Mouse (Mus musculus): Measurements from ENCODE around the gene Scarb1. TPM values are rescaled to one million over a fixed set of nuclear protein-coding genes. Genes with fewer than 3 reads are reported as not detected.

Scarb1 gene
- polyA plus RNA-seq, 1 experiment from 2014 or later: 50.8 TPM

DNA sequence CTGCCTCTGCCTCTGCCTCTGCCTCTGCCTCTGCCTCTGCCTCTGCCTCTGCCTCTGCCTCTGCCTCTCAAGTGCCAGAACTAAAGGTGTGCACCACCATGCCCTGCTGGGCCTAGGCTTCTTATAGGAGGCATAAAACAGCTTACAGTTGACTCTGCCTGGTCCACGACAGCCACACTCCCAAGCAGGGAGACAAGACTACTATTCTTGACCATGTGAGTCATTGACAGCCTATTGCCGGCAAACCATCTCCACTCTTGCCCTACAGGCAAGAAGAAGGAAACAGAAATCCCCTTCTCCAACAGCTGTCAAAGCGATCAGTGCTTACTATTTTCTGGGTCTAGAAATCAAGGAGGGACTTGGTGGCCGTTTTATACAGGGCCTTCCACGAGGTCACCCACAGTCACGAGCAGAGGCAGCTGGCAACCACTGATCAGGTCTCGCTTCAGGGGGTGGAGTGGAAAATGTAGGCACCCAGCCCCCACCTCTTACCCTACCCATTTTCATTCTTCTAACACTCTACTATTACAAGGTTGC lies 108.4 kb downstream of the Scarb1 start:
- DNase-seq (ENCODE audit: low spot score): no peak
- Histone ChIP-seq H3K9ac (ENCODE audit: low read length) (no peak overlapping the region), H3K9me3 (ENCODE audit: control insufficient read depth, low read length) (peaks cover 6% of the 10 kb centered on the region), H3K4me2 (ENCODE audit: low read length) (no peak overlapping the region), H3K4me1 (replicated peaks; ENCODE audit: control insufficient read depth, insufficient read depth, low read length) (no peaks in the 10 kb centered on the region), H3K27me3 (replicated peaks; ENCODE audit: control insufficient read depth, insufficient read depth, low read length) (no peaks in the 10 kb centered on the region), H3K4me3 (ENCODE audit: low read depth, low read length) (no peak overlapping the region), H3K27ac (ENCODE audit: low read depth) (no peak overlapping the region), H3K36me3 (ENCODE audit: control insufficient read depth, insufficient read depth, low read length) (no peaks in the 10 kb centered on the region)
- WGBS: 87% methylated on average over 7 of the region's 7 CpGs
- ATAC-seq (replicated peaks; ENCODE audit: low FRiP score, low TSS enrichment, low read depth): no peak

DNA sequence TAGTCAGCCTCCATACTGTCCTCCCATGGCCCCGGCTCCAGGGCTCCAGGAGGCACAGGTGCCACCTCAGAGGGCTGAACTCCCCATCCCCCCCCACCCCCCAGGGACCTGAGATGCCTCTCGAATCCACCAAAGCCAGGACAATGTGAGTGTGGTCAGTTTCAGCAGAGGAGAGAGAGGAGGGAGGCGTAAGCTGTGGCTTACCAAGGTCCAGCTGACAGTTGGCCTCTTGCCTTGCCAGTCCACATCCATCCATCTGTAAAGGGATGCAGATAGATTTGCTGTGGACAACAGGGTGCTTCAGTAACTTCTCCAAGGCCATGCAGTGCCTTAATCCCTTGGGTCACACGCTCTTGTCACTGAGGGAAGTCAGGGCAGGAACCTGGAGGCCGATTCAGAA lies 110.4 kb downstream of the Scarb1 start:
- no peaks in the 10 kb centered on the region for H3K4me1 ChIP-seq (replicated peaks; ENCODE audit: control insufficient read depth, insufficient read depth, low read length)
- H3K36me3 ChIP-seq (ENCODE audit: control insufficient read depth, insufficient read depth, low read length): no peaks in the 10 kb centered on the region
- no peak overlapping the region for H3K4me2 ChIP-seq (ENCODE audit: low read length)
- ATAC-seq (replicated peaks; ENCODE audit: low FRiP score, low TSS enrichment, low read depth) (no peak), DNase-seq (ENCODE audit: low spot score) (no peak)
- no peak overlapping the region for H3K27ac ChIP-seq (ENCODE audit: low read depth)
- 87% methylated on average over 5 of the region's 5 CpGs for WGBS
- H3K4me3 ChIP-seq (ENCODE audit: low read depth, low read length): no peak overlapping the region
- H3K9me3 ChIP-seq (ENCODE audit: control insufficient read depth, low read length): peaks cover 8% of the 10 kb centered on the region
- H3K27me3 ChIP-seq (replicated peaks; ENCODE audit: control insufficient read depth, insufficient read depth, low read length): no peaks in the 10 kb centered on the region
- H3K9ac ChIP-seq (ENCODE audit: low read length): no peak overlapping the region

DNA sequence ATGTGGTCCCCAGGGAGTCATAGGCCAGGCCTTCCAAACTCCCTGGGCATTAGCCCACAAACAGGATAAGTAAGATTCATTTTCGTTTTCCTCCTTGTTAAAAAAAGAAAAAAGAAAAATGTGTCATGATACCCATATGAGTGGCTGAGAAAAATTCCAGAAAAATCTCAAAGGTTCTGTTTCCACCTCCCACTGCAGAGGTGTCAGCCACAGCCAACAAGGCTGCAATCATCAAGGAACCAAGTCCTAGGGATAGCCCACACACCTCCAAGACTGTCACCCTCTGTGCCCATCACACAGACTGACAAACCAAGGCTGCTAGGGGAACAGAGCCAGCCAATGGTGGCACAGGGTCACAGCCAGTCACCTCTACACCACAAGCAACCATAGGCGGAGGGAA lies 111.8 kb downstream of the Scarb1 start:
- H3K9ac ChIP-seq (ENCODE audit: low read length): no peak overlapping the region
- no peak for DNase-seq (ENCODE audit: low spot score)
- H3K27ac ChIP-seq (ENCODE audit: low read depth): no peak overlapping the region
- ATAC-seq (replicated peaks; ENCODE audit: low FRiP score, low TSS enrichment, low read depth): no peak
- H3K4me1 ChIP-seq (replicated peaks; ENCODE audit: control insufficient read depth, insufficient read depth, low read length): no peaks in the 10 kb centered on the region
- 72% methylated on average over 2 of the region's 2 CpGs for WGBS
- no peaks in the 10 kb centered on the region for H3K36me3 ChIP-seq (ENCODE audit: control insufficient read depth, insufficient read depth, low read length)
- H3K4me2 ChIP-seq (ENCODE audit: low read length): no peak overlapping the region
- H3K9me3 ChIP-seq (ENCODE audit: control insufficient read depth, low read length): peaks cover 8% of the 10 kb centered on the region
- H3K4me3 ChIP-seq (ENCODE audit: low read depth, low read length): no peak overlapping the region
- H3K27me3 ChIP-seq (replicated peaks; ENCODE audit: control insufficient read depth, insufficient read depth, low read length): no peaks in the 10 kb centered on the region

- Histone ChIP-seq H3K4me1 (replicated peaks; ENCODE audit: control insufficient read depth, insufficient read depth, low read length) (no peaks in the 10 kb centered on the region), H3K27ac (ENCODE audit: low read depth) (no peak overlapping the region), H3K27me3 (replicated peaks; ENCODE audit: control insufficient read depth, insufficient read depth, low read length) (no peaks in the 10 kb centered on the region), H3K9ac (ENCODE audit: low read length) (no peak overlapping the region), H3K4me3 (ENCODE audit: low read depth, low read length) (no peak overlapping the region), H3K4me2 (ENCODE audit: low read length) (no peak overlapping the region), H3K36me3 (ENCODE audit: control insufficient read depth, insufficient read depth, low read length) (no peaks in the 10 kb centered on the region), H3K9me3 (ENCODE audit: control insufficient read depth, low read length) (peaks cover 8% of the 10 kb centered on the region)
- no peak for DNase-seq (ENCODE audit: low spot score)
- 98% methylated on average over 4 of the region's 4 CpGs for WGBS
- no peak for ATAC-seq (replicated peaks; ENCODE audit: low FRiP score, low TSS enrichment, low read depth)
Observed at GRCm38 (mm10) chr5:125227699-125228098, 113.2 kb downstream of the Scarb1 start.

Other genes with a start within 250 kb of the Scarb1 start
- gene Ncor2, start 161.9 kb downstream of the Scarb1 start, polyA plus RNA-seq (2014; fragmentation: Nextera tagmentation; extraction: Ambion mirVana): 26.1 and 27.5 TPM in 2 replicates
- 0.15 and 0.30 TPM in 2 replicates for gene Gm10382, start 48.2 kb upstream of the Scarb1 start, polyA plus RNA-seq (2014; fragmentation: Nextera tagmentation; extraction: Ambion mirVana)
- 949 and 989 TPM in 2 replicates for gene Ubc, start 49.1 kb upstream of the Scarb1 start, polyA plus RNA-seq (2014; fragmentation: Nextera tagmentation; extraction: Ambion mirVana)
- 9.6 and 11.3 TPM in 2 replicates for gene Dhx37, start 93.0 kb upstream of the Scarb1 start, polyA plus RNA-seq (2014; fragmentation: Nextera tagmentation; extraction: Ambion mirVana)
- gene Bri3bp, start 100.5 kb upstream of the Scarb1 start, polyA plus RNA-seq (2014; fragmentation: Nextera tagmentation; extraction: Ambion mirVana): 48.4 and 50.9 TPM in 2 replicates
- 66.9 and 78.6 TPM in 2 replicates for gene Aacs, start 134.7 kb upstream of the Scarb1 start, polyA plus RNA-seq (2014; fragmentation: Nextera tagmentation; extraction: Ambion mirVana)
- 0.31 and 0.45 TPM in 2 replicates for gene Tmem132b, start 190.7 kb upstream of the Scarb1 start, polyA plus RNA-seq (2014; fragmentation: Nextera tagmentation; extraction: Ambion mirVana)